Mouse (Mus musculus) stomach, embryonic 16.5 days (tissue): ENCODE measurements around the gene Scarf1. TPM values are rescaled to one million over a fixed set of nuclear protein-coding genes. Genes with fewer than 3 reads are reported as not detected.

Experiments used
- ATAC-seq: fragments of 200-750 bp; cut with Nextera tagmentation; 2 replicates; pipeline ENCODE4 v1.8.0; 2017; ENCODE audit warnings: moderate number of reproducible peaks, moderate TSS enrichment; ENCODE audit not compliant: insufficient read depth, low FRiP score
- H3K27ac ChIP-seq: fragments of 300-500 bp; sonication (generic); 2 replicates; pipeline ENCODE4 v1.5.1; 2014; ENCODE audit warnings: low read length
- H3K27me3 ChIP-seq: fragments of 300-500 bp; sonication (generic); 2 replicates; pipeline ENCODE4 v1.6.1; 2014; ENCODE audit warnings: low read length, control low read depth, mixed read lengths; ENCODE audit not compliant: control insufficient read depth, insufficient read depth
- H3K36me3 ChIP-seq: fragments of 300-500 bp; sonication (generic); 2 replicates; pipeline ENCODE4 v1.6.1; 2014; ENCODE audit warnings: low read length; ENCODE audit not compliant: control insufficient read depth, insufficient read depth
- H3K4me1 ChIP-seq: fragments of 300-500 bp; sonication (generic); 2 replicates; pipeline ENCODE4 v1.6.1; 2014; ENCODE audit warnings: low read length, control low read depth, mixed read lengths; ENCODE audit not compliant: control insufficient read depth, insufficient read depth
- H3K4me2 ChIP-seq: fragments of 300-500 bp; sonication (generic); 2 replicates; pipeline ENCODE4 v1.6.1; 2014; ENCODE audit warnings: low read depth, low read length, mixed read lengths
- H3K4me3 ChIP-seq: fragments of 300-500 bp; sonication (generic); replicated peaks from 2 replicates; pipeline ENCODE4 v1.5.1; 2014; ENCODE audit warnings: mild to moderate bottlenecking, low read length
- H3K9ac ChIP-seq: fragments of 300-500 bp; sonication (generic); 2 replicates; pipeline ENCODE4 v1.6.1; 2014; ENCODE audit warnings: low read length
- H3K9me3 ChIP-seq: fragments of 300-500 bp; sonication (generic); replicated peaks from 2 replicates; pipeline ENCODE4 v1.6.1; 2016; ENCODE audit warnings: low read length, control low read depth; ENCODE audit not compliant: control insufficient read depth
- WGBS: fragments of 180-500 bp; shearing (Covaris S2); extraction: QIAGEN DNeasy Blood & Tissue Kit; methylation state at CpG from one replicate; pipeline ENCODE4 v1.1.7; 2014; 5-methylcytosine and 5-hydroxymethylcytosine counted together
- polyA plus RNA-seq: library from polyadenylated mRNA; unstranded; fragments of >200 nt; fragmentation: Nextera tagmentation; extraction: Ambion mirVana; gene quantifications from 2 replicates; pipeline ENCODE4 v1.2.1, GENCODE M21; 2015

Gene Scarf1
- polyA plus RNA-seq, 1 experiment from 2014 or later, result 6.2 TPM

DNA sequence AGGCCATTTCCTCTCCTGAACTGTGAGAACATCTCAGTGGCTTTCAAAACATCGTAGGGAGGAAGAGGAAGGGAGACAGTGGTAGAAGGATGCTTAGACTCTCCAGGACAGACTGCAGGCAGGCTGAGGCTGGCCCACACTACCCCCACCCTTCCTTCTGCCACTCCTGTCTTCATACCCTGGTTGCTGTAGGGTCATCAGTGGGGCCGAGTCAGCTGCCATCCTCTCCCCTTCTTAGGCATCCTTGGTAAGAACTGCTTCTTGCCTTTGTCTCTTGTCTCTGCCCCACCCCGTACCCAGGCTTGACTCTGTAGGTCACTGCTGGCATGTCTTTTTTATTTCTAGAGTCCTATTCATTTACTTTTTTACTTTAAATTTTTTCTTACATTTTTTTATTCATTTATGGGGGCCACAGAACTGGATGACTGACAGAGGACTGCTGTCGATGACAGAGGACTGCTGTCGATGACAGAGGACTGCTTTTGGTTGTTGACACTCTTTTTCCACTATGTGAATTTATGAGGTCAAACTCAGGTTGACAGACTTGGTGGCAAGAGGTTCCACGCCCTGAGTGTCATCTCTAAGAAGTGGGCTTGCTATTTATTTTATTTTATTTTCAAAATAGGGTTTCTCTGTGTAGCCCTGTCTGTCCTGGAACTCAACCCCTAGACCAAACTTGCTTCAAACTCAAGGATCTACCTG, 20.1 kb downstream of the Scarf1 start:
- no peaks in the 10 kb centered on the region for H3K9me3 ChIP-seq
- peak overlapping the region; percentile 40; the same call in 1 of the 2 replicates for H3K27ac ChIP-seq
- no peak overlapping the region for H3K9ac ChIP-seq
- no peak overlapping the region; the same call in 1 of the 2 replicates for H3K4me2 ChIP-seq
- no peaks in the 10 kb centered on the region for H3K27me3 ChIP-seq
- peaks cover 11% of the 10 kb centered on the region for H3K4me1 ChIP-seq
- ATAC-seq, result no peak
- H3K36me3 ChIP-seq, result no peaks in the 10 kb centered on the region
- 72% methylated on average over 6 of the region's 6 CpGs for WGBS
- no peak overlapping the region for H3K4me3 ChIP-seq

GRCm38 (mm10) chr11:75534286-75535033, 21.1 kb downstream of the Scarf1 start:
- H3K9ac ChIP-seq, result 0 out of 2 replicates have a peak overlapping the region, but pooled peaks have one; percentile 7

DNA sequence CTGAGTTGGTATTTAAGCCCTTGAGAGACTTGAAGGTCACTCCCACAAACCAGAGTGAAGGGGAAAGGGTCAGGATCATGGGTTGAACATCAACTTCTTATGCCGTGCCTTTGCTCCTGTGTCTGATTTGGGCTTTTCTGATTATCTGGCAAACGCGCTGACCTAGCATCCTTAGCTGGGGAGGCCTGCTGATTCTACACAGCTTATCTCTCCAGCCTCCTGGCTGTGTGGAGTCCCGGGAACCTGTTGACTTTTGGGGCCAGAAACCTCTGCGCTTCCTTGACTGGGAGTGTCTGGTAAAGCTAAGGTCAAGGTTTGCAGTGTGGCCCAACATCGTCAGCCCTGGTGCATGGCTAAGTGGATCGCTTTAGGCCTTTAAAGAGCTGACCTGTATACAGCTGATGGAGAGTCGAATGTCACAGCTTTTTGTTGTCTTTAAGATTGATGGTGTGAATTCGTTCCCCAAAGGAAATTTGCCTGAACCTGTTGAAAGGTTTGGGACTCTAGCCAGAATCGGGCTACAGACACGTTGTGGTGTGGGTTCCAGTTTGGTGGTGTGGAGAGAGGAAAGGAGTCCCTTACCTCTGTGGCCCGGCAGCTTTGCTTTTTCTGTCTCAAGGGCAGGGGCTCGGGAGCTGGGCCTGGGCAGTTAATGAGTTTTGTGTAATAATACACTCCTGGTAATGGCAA, 21.9 kb downstream of the Scarf1 start:
- Histone ChIP-seq H3K36me3 (no peaks in the 10 kb centered on the region), H3K9ac (peak overlapping the region; percentile 7; the same call in 1 of the 2 replicates), H3K9me3 (no peaks in the 10 kb centered on the region), H3K4me1 (peaks cover 11% of the 10 kb centered on the region), H3K27me3 (no peaks in the 10 kb centered on the region), H3K4me3 (no peak overlapping the region), H3K27ac (0 out of 2 replicates have a peak overlapping the region, but pooled peaks have one; percentile 11), H3K4me2 (no peak overlapping the region)
- 37% methylated on average over 13 of the region's 13 CpGs for WGBS
- no peak for ATAC-seq

More at GRCm38 (mm10) chr11:75534286-75535033, 21.1 kb downstream of the Scarf1 start:
- H3K4me3 ChIP-seq, result no peak overlapping the region
- H3K36me3 ChIP-seq, result no peaks in the 10 kb centered on the region
- H3K9me3 ChIP-seq, result no peaks in the 10 kb centered on the region
- WGBS, result 52% methylated on average over 4 of the region's 4 CpGs
- peaks cover 11% of the 10 kb centered on the region for H3K4me1 ChIP-seq
- no peak overlapping the region for H3K27ac ChIP-seq
- no peak overlapping the region for H3K4me2 ChIP-seq
- ATAC-seq, result no peak
- no peaks in the 10 kb centered on the region for H3K27me3 ChIP-seq

GRCm38 (mm10) chr11:75536255-75537024, 23.1 kb downstream of the Scarf1 start:
- WGBS, result 91% methylated on average over 12 of the region's 12 CpGs
- no peaks in the 10 kb centered on the region for H3K36me3 ChIP-seq

DNA sequence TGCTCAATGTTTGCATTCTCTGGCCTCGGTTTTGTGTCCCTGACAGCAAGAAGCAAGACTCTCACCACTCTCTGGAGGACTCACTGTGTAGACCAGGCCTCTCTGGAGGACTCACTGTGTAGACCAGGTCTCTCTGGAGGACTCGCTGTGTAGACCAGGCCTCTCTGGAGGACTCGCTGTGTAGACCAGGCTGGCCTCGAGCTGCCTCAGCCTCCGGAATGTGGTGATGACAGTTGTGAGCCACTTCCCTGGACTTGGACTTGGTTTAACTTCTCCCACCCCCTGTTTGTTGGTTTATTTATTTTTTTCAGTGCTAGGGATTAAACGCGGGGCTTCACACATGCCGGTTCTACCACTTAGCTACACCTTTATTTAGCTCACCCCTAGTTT, 23.7 kb downstream of the Scarf1 start:
- Histone ChIP-seq H3K4me2 (no peak overlapping the region), H3K27ac (no peak overlapping the region), H3K9me3 (no peaks in the 10 kb centered on the region), H3K36me3 (no peaks in the 10 kb centered on the region), H3K4me1 (peaks cover 11% of the 10 kb centered on the region), H3K4me3 (no peak overlapping the region), H3K27me3 (no peaks in the 10 kb centered on the region), H3K9ac (no peak overlapping the region)
- ATAC-seq, result no peak
- WGBS, result 85% methylated on average over 8 of the region's 8 CpGs

More at GRCm38 (mm10) chr11:75536255-75537024, 23.1 kb downstream of the Scarf1 start:
- Histone ChIP-seq H3K9me3 (no peaks in the 10 kb centered on the region), H3K9ac (no peak overlapping the region), H3K27ac (no peak overlapping the region), H3K4me3 (no peak overlapping the region), H3K4me2 (no peak overlapping the region), H3K27me3 (no peaks in the 10 kb centered on the region), H3K4me1 (peaks cover 11% of the 10 kb centered on the region)
- no peak for ATAC-seq

DNA sequence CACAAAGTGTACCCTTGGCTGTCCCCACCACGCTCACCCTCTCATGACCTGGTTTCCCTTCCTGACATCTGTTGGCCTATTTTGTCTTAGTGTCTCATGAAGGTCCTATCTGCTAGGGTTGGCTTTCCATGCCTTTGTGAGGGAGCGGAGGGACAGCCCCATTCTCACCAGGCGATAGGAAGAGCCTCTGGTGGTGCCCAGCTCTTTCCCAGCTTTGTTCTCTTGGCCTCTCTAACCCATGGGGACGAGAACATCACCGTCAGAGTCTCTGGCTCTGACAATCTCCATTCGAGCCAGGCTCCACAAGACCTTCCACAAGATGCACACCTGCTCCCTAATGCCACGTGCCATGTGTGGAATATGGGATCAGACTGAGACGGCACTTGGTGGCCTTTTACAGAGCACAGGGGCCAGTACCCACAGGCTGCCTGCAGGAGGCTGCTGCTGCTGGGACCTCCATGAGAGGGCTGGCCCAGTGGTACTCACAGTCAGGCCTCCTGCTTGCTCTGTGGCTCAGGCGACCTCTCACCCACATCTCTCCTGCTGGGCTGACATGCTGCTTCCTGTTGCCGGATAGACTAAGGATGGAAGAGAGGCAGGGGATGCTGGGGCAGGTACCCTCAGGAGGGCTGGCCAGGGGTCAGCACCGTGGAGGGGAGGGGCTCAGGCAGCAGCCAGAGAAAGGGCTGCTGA, 24.3 kb downstream of the Scarf1 start:
- ATAC-seq, result peak; percentile 39; the same call in 1 of the 2 replicates
- WGBS, result 52% methylated on average over 11 of the region's 11 CpGs

DNA sequence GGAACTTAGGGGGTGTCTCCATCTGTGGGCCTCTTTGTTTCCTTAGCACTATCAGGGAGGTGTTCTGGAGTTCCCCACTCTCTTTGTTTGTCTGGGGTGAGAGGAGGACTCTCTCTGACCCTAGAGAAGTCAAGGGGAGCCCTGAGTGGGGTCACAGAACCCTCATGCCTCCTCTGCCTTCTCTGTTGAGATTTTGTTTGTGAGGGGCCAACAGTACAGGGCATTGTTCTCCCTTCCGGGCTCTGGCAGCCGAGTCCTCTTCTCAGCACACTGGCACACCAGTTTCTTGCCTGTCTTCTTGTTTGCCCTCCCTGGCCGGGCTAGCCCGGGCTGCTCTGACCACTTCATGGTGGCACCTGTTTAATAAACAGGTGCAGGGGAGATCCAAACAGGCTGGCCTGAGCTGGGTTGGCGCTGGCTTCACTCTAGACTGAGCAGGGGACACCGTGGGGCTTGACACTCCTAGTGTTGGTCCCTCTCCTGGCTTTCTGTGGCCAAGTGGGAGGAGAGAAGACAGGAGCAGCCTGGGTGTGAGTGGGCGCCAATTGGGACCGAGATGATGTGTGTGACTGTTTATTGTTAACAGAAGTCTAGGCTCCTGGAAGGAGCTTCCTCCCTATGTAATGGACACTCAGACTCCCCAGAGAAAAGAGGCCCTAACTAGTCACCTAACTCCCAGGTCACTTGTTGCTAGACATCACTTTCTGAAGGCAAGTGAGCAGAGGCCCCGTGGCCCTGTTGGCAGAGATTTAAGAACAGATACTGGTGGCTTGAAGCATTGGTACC, 25.0 kb downstream of the Scarf1 start:
- Histone ChIP-seq H3K27ac (peak overlapping the region; percentile 3; the same call in 1 of the 2 replicates), H3K4me1 (peaks cover 4% of the 10 kb centered on the region), H3K9ac (no peak overlapping the region), H3K4me2 (no peak overlapping the region), H3K36me3 (no peaks in the 10 kb centered on the region), H3K4me3 (no peak overlapping the region), H3K27me3 (no peaks in the 10 kb centered on the region), H3K9me3 (no peaks in the 10 kb centered on the region)
- no peak for ATAC-seq
- 62% methylated on average over 9 of the region's 9 CpGs for WGBS

More for the DNA sequence above, 24.3 kb downstream of the Scarf1 start:
- Histone ChIP-seq H3K27ac (0 out of 2 replicates have a peak overlapping the region, but pooled peaks have one; percentile 3), H3K27me3 (no peaks in the 10 kb centered on the region), H3K36me3 (no peaks in the 10 kb centered on the region), H3K4me1 (peaks cover 4% of the 10 kb centered on the region), H3K4me2 (no peak overlapping the region), H3K9ac (no peak overlapping the region), H3K9me3 (no peaks in the 10 kb centered on the region), H3K4me3 (no peak overlapping the region)

- Histone ChIP-seq H3K4me2 (no peak overlapping the region), H3K9me3 (no peaks in the 10 kb centered on the region), H3K27ac (no peak overlapping the region), H3K9ac (no peak overlapping the region), H3K27me3 (no peaks in the 10 kb centered on the region), H3K4me1 (peaks cover 4% of the 10 kb centered on the region), H3K4me3 (no peak overlapping the region), H3K36me3 (no peaks in the 10 kb centered on the region)
- ATAC-seq, result no peak
- WGBS, result 79% methylated on average over 13 of the region's 13 CpGs
These were observed 25.6 kb downstream of the Scarf1 start for GRCm38 (mm10) chr11:75538970-75539299.
